Mouse (Mus musculus) embryonic facial prominence, embryonic 15.5 days (tissue): ENCODE measurements around the gene Crlf1. TPM values are rescaled to one million over a fixed set of nuclear protein-coding genes. Genes with fewer than 3 reads are reported as not detected.

Source experiments
- ATAC-seq: fragments of 200-750 bp; cut with Nextera tagmentation; 2 replicates; pipeline ENCODE4 v1.8.0; 2017; ENCODE audit warnings: low read depth, moderate TSS enrichment; ENCODE audit not compliant: insufficient number of reproducible peaks, low FRiP score, low TSS enrichment
- H3K27ac ChIP-seq: fragments of 300-500 bp; sonication (generic); replicated peaks from 2 replicates; pipeline ENCODE4 v1.5.1; 2015; ENCODE audit warnings: mild to moderate bottlenecking, inconsistent platforms
- H3K27me3 ChIP-seq: fragments of 300-500 bp; sonication (generic); 2 replicates; pipeline ENCODE4 v1.6.1; 2015; ENCODE audit warnings: inconsistent platforms
- H3K36me3 ChIP-seq: fragments of 300-500 bp; sonication (generic); 2 replicates; pipeline ENCODE4 v1.6.1; 2015; ENCODE audit warnings: mild to moderate bottlenecking, inconsistent platforms
- H3K4me1 ChIP-seq: fragments of 300-500 bp; sonication (generic); 2 replicates; pipeline ENCODE4 v1.6.1; 2015; ENCODE audit warnings: inconsistent platforms
- H3K4me2 ChIP-seq: fragments of 300-500 bp; sonication (generic); replicated peaks from 2 replicates; pipeline ENCODE4 v1.6.1; 2015; ENCODE audit warnings: mild to moderate bottlenecking, inconsistent platforms
- H3K4me3 ChIP-seq: fragments of 300-500 bp; sonication (generic); replicated peaks from 2 replicates; pipeline ENCODE4 v1.5.1; 2015; ENCODE audit warnings: mild to moderate bottlenecking, inconsistent platforms
- H3K9ac ChIP-seq: fragments of 300-500 bp; sonication (generic); 2 replicates; pipeline ENCODE4 v1.6.1; 2015; ENCODE audit warnings: inconsistent platforms
- H3K9me3 ChIP-seq: fragments of 300-500 bp; sonication (generic); replicated peaks from 2 replicates; pipeline ENCODE4 v1.6.1; 2016; ENCODE audit warnings: inconsistent platforms
- WGBS: fragments of 180-500 bp; shearing (Covaris S2); methylation state at CpG from one replicate; pipeline ENCODE4 v1.1.7; 2015; 5-methylcytosine and 5-hydroxymethylcytosine counted together
- polyA plus RNA-seq: library from polyadenylated mRNA; unstranded; fragments of >200 nt; fragmentation: Nextera tagmentation; extraction: Ambion mirVana; gene quantifications from 2 replicates; pipeline ENCODE4 v1.2.1, GENCODE M21; 2015

Crlf1 gene
- polyA plus RNA-seq, 1 experiment from 2014 or later = 159 TPM

- no peak overlapping the region for H3K4me2 ChIP-seq
- WGBS = 27% methylated on average over 23 of the region's 23 CpGs
- H3K9me3 ChIP-seq = no peaks in the 10 kb centered on the region
- no peak overlapping the region for H3K9ac ChIP-seq
- H3K27me3 ChIP-seq = peaks cover 39% of the 10 kb centered on the region
- peaks cover 8% of the 10 kb centered on the region for H3K36me3 ChIP-seq
- 0 out of 2 replicates have a peak overlapping the region, but pooled peaks have one; percentile 97 for H3K27ac ChIP-seq
- ATAC-seq = no peak
- no peak overlapping the region for H3K4me3 ChIP-seq
- peaks cover 78% of the 10 kb centered on the region for H3K4me1 ChIP-seq
These were observed 9.0 kb downstream of the Crlf1 start for GRCm38 (mm10) chr8:70501820-70502529.

- Histone ChIP-seq H3K4me3 (0 out of 2 replicates have a peak overlapping the region, but pooled peaks have one; percentile 10), H3K27ac (peak overlapping the region; percentile 97; the same call in 1 of the 2 replicates), H3K4me1 (peaks cover 82% of the 10 kb centered on the region), H3K36me3 (peaks cover 13% of the 10 kb centered on the region), H3K4me2 (no peak overlapping the region), H3K27me3 (peaks cover 36% of the 10 kb centered on the region), H3K9ac (no peak overlapping the region), H3K9me3 (no peaks in the 10 kb centered on the region)
- 40% methylated on average over 12 of the region's 12 CpGs for WGBS
- ATAC-seq = no peak
These were observed 9.6 kb downstream of the Crlf1 start for GRCm38 (mm10) chr8:70502540-70502939.

- H3K9ac ChIP-seq = no peak overlapping the region
- H3K9me3 ChIP-seq = no peaks in the 10 kb centered on the region
- peaks cover 19% of the 10 kb centered on the region for H3K36me3 ChIP-seq
- peak overlapping the region; percentile 10; the same call in 1 of the 2 replicates for H3K4me3 ChIP-seq
- H3K27me3 ChIP-seq = peaks cover 36% of the 10 kb centered on the region
- WGBS = 13% methylated on average over 46 of the region's 46 CpGs
- ATAC-seq = no peak
- H3K4me1 ChIP-seq = peaks cover 82% of the 10 kb centered on the region
- peak overlapping the region; percentile 26; the same call in 1 of the 2 replicates for H3K4me2 ChIP-seq
- H3K27ac ChIP-seq = peak overlapping the region; percentile 97
These were observed 10.2 kb downstream of the Crlf1 start for GRCm38 (mm10) chr8:70503062-70503750.

- Histone ChIP-seq H3K36me3 (peaks cover 29% of the 10 kb centered on the region), H3K4me2 (peak overlapping the region; percentile 83), H3K27ac (peak overlapping the region; percentile 97), H3K4me1 (peaks cover 86% of the 10 kb centered on the region), H3K27me3 (peaks cover 31% of the 10 kb centered on the region), H3K9ac (no peak overlapping the region), H3K9me3 (no peaks in the 10 kb centered on the region), H3K4me3 (peak overlapping the region; percentile 73)
- WGBS = 23% methylated on average over 16 of the region's 16 CpGs
- ATAC-seq = peak; percentile 52
These were observed 11.3 kb downstream of the Crlf1 start for GRCm38 (mm10) chr8:70504291-70504716.

- Histone ChIP-seq H3K4me3 (peak overlapping the region; percentile 73), H3K27me3 (peaks cover 27% of the 10 kb centered on the region), H3K4me2 (peak overlapping the region; percentile 83), H3K4me1 (peaks cover 86% of the 10 kb centered on the region), H3K9me3 (no peaks in the 10 kb centered on the region), H3K9ac (no peak overlapping the region), H3K27ac (peak overlapping the region; percentile 97), H3K36me3 (peaks cover 29% of the 10 kb centered on the region)
- WGBS = 55% methylated on average over 3 of the region's 3 CpGs
- no peak for ATAC-seq
These were observed 11.9 kb downstream of the Crlf1 start for GRCm38 (mm10) chr8:70504851-70505250.

- peaks cover 76% of the 10 kb centered on the region for H3K4me1 ChIP-seq
- 27% methylated on average over 32 of the region's 32 CpGs for WGBS
- peak overlapping the region; percentile 40 for H3K9ac ChIP-seq
- ATAC-seq = peak; percentile 9
- peaks cover 20% of the 10 kb centered on the region for H3K27me3 ChIP-seq
- H3K36me3 ChIP-seq = peaks cover 29% of the 10 kb centered on the region
- peak overlapping the region; percentile 97 for H3K27ac ChIP-seq
- peak overlapping the region; percentile 83 for H3K4me2 ChIP-seq
- no peaks in the 10 kb centered on the region for H3K9me3 ChIP-seq
- peak overlapping the region; percentile 73 for H3K4me3 ChIP-seq
These were observed 12.9 kb downstream of the Crlf1 start for GRCm38 (mm10) chr8:70505698-70506327.

GRCm38 (mm10) chr8:70506328-70507026 is 13.5 kb downstream of the Crlf1 start, which contains the start of gene Rex1bd:
Gene Rex1bd (minus strand): TSS chr8:70506752.
- 2% methylated on average over 39 of the region's 40 CpGs for WGBS
- Histone ChIP-seq H3K4me1 (peaks cover 70% of the 10 kb centered on the region), H3K27ac (peak within 1 kb of the TSS; percentile 97), H3K4me3 (peak within 1 kb of the TSS; percentile 73), H3K27me3 (peaks cover 13% of the 10 kb centered on the region; the same call in 1 of the 2 replicates), H3K9me3 (no peaks in the 10 kb centered on the region), H3K4me2 (peak within 1 kb of the TSS; percentile 83), H3K36me3 (peaks cover 29% of the 10 kb centered on the region), H3K9ac (peak within 1 kb of the TSS; percentile 73)
- ATAC-seq = peak; percentile 88

GRCm38 (mm10) chr8:70507027-70507393 is 14.1 kb downstream of the Crlf1 start:
- Histone ChIP-seq H3K27me3 (peaks cover 8% of the 10 kb centered on the region; the same call in 1 of the 2 replicates), H3K27ac (peak overlapping the region; percentile 97), H3K9ac (no peak overlapping the region), H3K36me3 (peaks cover 29% of the 10 kb centered on the region), H3K4me2 (0 out of 2 replicates have a peak overlapping the region, but pooled peaks have one; percentile 15), H3K9me3 (no peaks in the 10 kb centered on the region), H3K4me1 (peaks cover 68% of the 10 kb centered on the region), H3K4me3 (peak overlapping the region; percentile 73; the same call in 1 of the 2 replicates)
- no peak for ATAC-seq
- 48% methylated on average over 5 of the region's 5 CpGs for WGBS

- H3K9ac ChIP-seq = peak overlapping the region; percentile 94
- H3K36me3 ChIP-seq = peaks cover 40% of the 10 kb centered on the region
- H3K4me3 ChIP-seq = peak overlapping the region; percentile 77
- peaks cover 47% of the 10 kb centered on the region for H3K4me1 ChIP-seq
- H3K27me3 ChIP-seq = no peaks in the 10 kb centered on the region
- H3K27ac ChIP-seq = peak overlapping the region; percentile 97
- no peaks in the 10 kb centered on the region for H3K9me3 ChIP-seq
- H3K4me2 ChIP-seq = peak overlapping the region; percentile 86
- no peak for ATAC-seq
- WGBS = 8% methylated on average over 25 of the region's 25 CpGs
These were observed 16.5 kb downstream of the Crlf1 start for GRCm38 (mm10) chr8:70509281-70509952.

- WGBS = 1% methylated on average over 74 of the region's 74 CpGs
- H3K27me3 ChIP-seq = no peaks in the 10 kb centered on the region
These were observed 17.4 kb downstream of the Crlf1 start, which contains the start of gene Uba52 for GRCm38 (mm10) chr8:70510228-70510915. Gene Uba52 (minus strand): TSS chr8:70510801.

More at GRCm38 (mm10) chr8:70510228-70510915, 17.4 kb downstream of the Crlf1 start, which contains the start of gene Uba52:
- H3K27ac ChIP-seq = peak within 1 kb of the TSS; percentile 97
- ATAC-seq = peak; percentile 87
- peaks cover 37% of the 10 kb centered on the region for H3K4me1 ChIP-seq
- H3K9ac ChIP-seq = peak within 1 kb of the TSS; percentile 94
- H3K4me3 ChIP-seq = peak within 1 kb of the TSS; percentile 77
- H3K4me2 ChIP-seq = peak within 1 kb of the TSS; percentile 86
- H3K9me3 ChIP-seq = no peaks in the 10 kb centered on the region
- peaks cover 43% of the 10 kb centered on the region for H3K36me3 ChIP-seq
